Mouse (Mus musculus) G1E (cell line): ENCODE data around the gene Dnajb14. TPM values are rescaled to one million over a fixed set of nuclear protein-coding genes. Genes with fewer than 3 reads are reported as not detected.

Experiments used
- ATAC-seq: 2 replicates; pipeline ENCODE4 v1.8.0; 2016; ENCODE audit warnings: mild to moderate bottlenecking; ENCODE audit not compliant: insufficient number of reproducible peaks, poor library complexity, low FRiP score, severe bottlenecking; ENCODE audit errors: extremely low read depth
- DNase-seq: peaks from one replicate; pipeline ENCODE4 v3.0.0; 2012; ENCODE audit warnings: low spot score
- H3K27me3 ChIP-seq: 2 replicates; pipeline ENCODE4 v1.6.1; 2012; ENCODE audit warnings: mild to moderate bottlenecking, low read length, inconsistent platforms; ENCODE audit not compliant: insufficient read depth
- H3K36me3 ChIP-seq: replicated peaks from 2 replicates; pipeline ENCODE3; 2012; ENCODE audit warnings: mild to moderate bottlenecking, inconsistent platforms
- H3K4me1 ChIP-seq: 2 replicates; pipeline ENCODE4 v1.6.1; 2012; ENCODE audit warnings: low read depth, low read length, inconsistent platforms, mixed read lengths; ENCODE audit not compliant: insufficient read depth
- H3K4me3 ChIP-seq: 2 replicates; pipeline ENCODE4 v1.5.1; 2012; ENCODE audit warnings: low read depth, mild to moderate bottlenecking, inconsistent platforms, low read length, moderate library complexity, mixed read lengths
- H3K9me3 ChIP-seq: replicated peaks from 2 replicates; pipeline ENCODE4 v1.6.1; 2012; ENCODE audit warnings: inconsistent platforms
- CTCF ChIP-seq: IDR thresholded peaks from 2 replicates; pipeline ENCODE4 v1.5.1; 2012; ENCODE audit warnings: low read depth, low read length, inconsistent platforms, mixed read lengths
- GATA1 ChIP-seq: IDR thresholded peaks from 2 replicates; pipeline ENCODE4 v1.6.1; 2012; ENCODE audit warnings: borderline replicate concordance, low read length, inconsistent platforms, mixed read lengths
- GATA2 ChIP-seq: IDR thresholded peaks from 2 replicates; pipeline ENCODE4 v1.6.1; 2012; ENCODE audit warnings: low read depth, low read length, inconsistent platforms, borderline replicate concordance
- POLR2AphosphoS5 ChIP-seq: IDR thresholded peaks from 2 replicates; pipeline ENCODE4 v1.6.1; 2012; ENCODE audit warnings: low read depth, low read length, inconsistent platforms; ENCODE audit not compliant: insufficient replicate concordance
- TAL1 ChIP-seq: conservative IDR thresholded peaks from 2 replicates; pipeline ENCODE4 v1.6.1; 2012; ENCODE audit warnings: low read depth, low read length, inconsistent platforms, mixed read lengths
- polyA plus RNA-seq: library from polyadenylated mRNA; stranded (reverse); fragments of >175 nt; gene quantifications from 2 replicates; pipeline ENCODE4 v1.2.3, GENCODE M21; 2012
- total RNA-seq, 2 experiments: library from RNA; stranded (forward) in 1 of 2; stranded (reverse) in 1 of 2; fragments of 200-1000 nt in 1 of 2; fragments of >200 nt in 1 of 2; fragmentation: Nextera tagmentation in 1 of 2; gene quantifications; 2 replicates each; pipeline ENCODE4 v1.2.3; 2014 to 2017

Dnajb14 gene
- total and polyA plus RNA-seq, 3 experiments = 2.4 to 23.8 (median 14.4) TPM

DNA sequence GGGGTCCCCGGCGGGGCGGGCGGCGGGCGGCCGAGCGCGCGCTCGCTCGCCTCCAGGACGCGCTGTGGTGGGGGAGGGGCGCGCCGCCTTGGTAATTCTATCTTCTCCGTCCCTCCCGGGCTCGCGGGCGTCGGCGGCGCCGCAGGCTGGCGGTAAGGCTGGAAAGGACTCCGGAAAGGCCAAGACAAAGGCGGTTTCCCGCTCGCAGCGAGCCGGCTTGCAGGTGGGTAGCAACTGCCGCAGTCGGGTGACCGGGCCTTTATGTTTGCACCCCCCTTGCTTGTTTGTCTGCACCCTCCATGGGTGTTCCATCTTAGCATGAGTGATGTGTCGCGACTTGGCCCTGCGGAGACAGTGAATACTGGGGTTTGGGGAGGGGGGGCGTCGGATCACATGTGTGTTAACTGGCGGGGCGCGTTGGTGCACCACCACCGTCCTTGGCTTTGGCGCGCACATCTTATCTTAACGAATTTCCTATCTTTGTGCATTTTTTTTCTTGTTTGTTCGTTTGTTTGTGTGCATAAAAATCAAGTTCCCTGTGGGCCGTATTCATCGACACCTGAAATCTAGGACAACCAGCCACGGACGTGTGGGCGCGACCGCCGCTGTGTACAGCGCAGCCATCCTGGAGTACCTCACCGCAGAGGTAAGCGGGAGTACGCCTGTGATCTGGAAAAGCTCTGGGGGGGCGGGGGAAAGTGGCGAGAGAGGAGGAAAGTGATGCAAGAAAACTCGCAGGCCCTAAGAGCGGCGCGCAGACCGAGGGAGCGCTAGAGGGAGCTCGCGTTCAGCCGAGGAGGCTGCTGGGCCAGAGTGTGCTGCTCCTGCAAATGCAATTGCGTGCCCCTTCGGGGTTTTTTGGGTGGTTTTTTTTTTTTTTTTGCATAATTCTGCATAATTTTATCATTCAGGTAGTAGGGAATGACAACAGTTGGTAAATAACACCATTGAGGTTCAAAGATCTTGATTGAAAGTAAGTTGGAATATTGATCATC is 2.2 kb upstream of the Dnajb14 start:
- peaks cover 31% of the 10 kb centered on the region for H3K4me1 ChIP-seq
- H3K27me3 ChIP-seq = no peaks in the 10 kb centered on the region
- peak; percentile 57 for DNase-seq
- ATAC-seq = peak; percentile 43
- H3K9me3 ChIP-seq = 0 out of 2 replicates have a peak, but pooled peaks cover 4% of the 10 kb centered on the region
- TF ChIP-seq CTCF = no peak
- TF ChIP-seq POLR2AphosphoS5 = peak; percentile 63; the same call in 1 of the 2 replicates
- peak overlapping the region; percentile 84 for H3K4me3 ChIP-seq
- H3K36me3 ChIP-seq = peaks cover 26% of the 10 kb centered on the region

DNA sequence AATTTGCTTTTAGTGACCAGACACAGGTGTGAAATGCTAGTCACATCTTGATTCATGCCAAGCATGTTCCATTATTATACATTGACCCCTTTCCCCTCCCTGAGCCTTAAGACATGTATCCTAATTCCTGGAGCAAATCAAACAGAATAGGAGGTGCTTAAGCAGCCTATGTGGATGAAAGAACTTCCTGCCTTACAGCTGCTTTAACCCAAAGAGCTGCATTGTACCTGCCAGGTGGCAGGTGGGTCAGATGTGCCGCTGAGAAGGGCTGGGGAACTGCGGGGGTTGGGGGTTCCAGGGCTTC is 390 bp upstream of the Dnajb14 start:
- DNase-seq (no peak), ATAC-seq (no peak)
- H3K27me3 ChIP-seq = no peaks in the 10 kb centered on the region
- peaks cover 21% of the 10 kb centered on the region for H3K4me1 ChIP-seq
- 0 out of 2 replicates have a peak, but pooled peaks cover 2% of the 10 kb centered on the region for H3K9me3 ChIP-seq
- TF ChIP-seq POLR2AphosphoS5 = peak; percentile 70; the same call in 1 of the 2 replicates
- TF ChIP-seq CTCF = no peak
- H3K4me3 ChIP-seq = peak overlapping the region; percentile 79
- H3K36me3 ChIP-seq = peaks cover 32% of the 10 kb centered on the region

DNA sequence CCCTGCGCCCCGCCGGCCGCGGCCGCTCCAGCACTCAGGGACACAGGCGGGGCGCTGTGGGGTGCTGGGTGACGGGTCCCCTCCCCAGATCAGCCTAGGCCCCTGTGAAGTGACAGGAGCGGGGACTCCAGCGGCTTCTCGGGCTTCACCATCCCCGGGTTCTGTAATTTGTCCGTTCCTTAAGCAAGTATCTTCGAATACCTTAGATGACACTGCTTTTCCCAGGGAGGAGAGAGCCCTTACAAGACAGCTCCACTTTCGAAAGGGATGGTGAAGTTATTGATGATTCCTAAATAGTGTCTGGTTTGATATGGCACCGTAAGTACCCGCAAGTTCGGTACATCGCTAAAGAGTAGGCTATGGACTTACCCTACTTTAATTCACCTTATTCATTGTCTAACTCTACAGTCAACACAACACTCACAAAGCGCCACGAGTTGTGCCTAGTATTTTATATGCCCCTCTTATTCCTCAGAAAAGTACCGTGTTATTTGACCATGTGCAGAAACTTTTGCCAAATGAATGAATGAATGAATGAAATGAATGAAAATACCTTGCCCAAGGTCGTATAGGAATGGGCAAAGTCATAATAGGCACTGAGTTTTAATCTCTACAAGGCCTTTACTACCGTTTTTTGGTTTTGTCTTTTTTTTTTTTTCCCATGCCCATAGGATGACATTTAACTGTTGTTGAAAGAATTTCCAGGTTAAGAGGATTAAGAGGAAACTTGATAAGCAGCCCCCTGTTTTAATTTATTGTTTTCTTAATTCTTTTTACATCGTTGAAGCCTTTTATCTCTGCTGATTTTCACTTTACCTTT is 829 bp downstream of the Dnajb14 start:
- ATAC-seq = no peak
- DNase-seq = peak; percentile 32
- H3K4me3 ChIP-seq = peak overlapping the region; percentile 79
- H3K36me3 ChIP-seq = peaks cover 40% of the 10 kb centered on the region
- no peaks in the 10 kb centered on the region for H3K9me3 ChIP-seq
- peaks cover 18% of the 10 kb centered on the region for H3K4me1 ChIP-seq
- peak; percentile 58; the same call in 1 of the 2 replicates for TF ChIP-seq POLR2AphosphoS5
- no peak for TF ChIP-seq GATA1
- no peaks in the 10 kb centered on the region for H3K27me3 ChIP-seq

GRCm38 (mm10) chr3:137869395-137869794 is 1.9 kb downstream of the Dnajb14 start:
- H3K4me3 ChIP-seq = no peak overlapping the region

DNA sequence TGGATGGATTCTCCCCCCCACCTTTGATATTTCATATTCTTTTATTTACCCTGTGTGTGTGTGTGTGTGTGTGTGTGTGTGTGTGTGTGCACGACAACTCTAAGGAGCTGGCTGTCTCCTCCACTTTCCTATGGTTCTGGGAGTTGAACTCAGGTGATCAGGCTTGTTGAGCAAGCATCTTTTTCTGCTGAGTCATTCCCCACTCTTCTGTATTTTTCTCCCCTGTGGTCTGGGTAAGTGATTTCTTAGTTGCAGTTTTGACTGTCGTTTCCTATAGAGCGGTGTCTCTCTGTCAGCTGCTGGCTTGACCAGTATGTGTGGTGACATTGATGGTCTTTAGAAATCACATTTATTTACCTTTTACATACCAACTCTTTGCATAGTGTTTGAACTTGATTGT is 11.8 kb downstream of the Dnajb14 start:
- Histone ChIP-seq H3K27me3 (no peaks in the 10 kb centered on the region), H3K9me3 (no peaks in the 10 kb centered on the region), H3K4me1 (peaks cover 18% of the 10 kb centered on the region), H3K4me3 (no peak overlapping the region), H3K36me3 (peaks cover 25% of the 10 kb centered on the region)
- peak; percentile 54 for ATAC-seq
- DNase-seq = no peak
- TF ChIP-seq POLR2AphosphoS5 (no peak), GATA2 (no peak), TAL1 (no peak), GATA1 (no peak), CTCF (no peak)

More at GRCm38 (mm10) chr3:137869395-137869794, 1.9 kb downstream of the Dnajb14 start:
- DNase-seq = no peak
- Histone ChIP-seq H3K36me3 (peaks cover 45% of the 10 kb centered on the region), H3K9me3 (no peaks in the 10 kb centered on the region), H3K4me1 (peaks cover 13% of the 10 kb centered on the region), H3K27me3 (no peaks in the 10 kb centered on the region)
- TF ChIP-seq POLR2AphosphoS5 (peak; percentile 56; the same call in 1 of the 2 replicates), CTCF (no peak), GATA2 (no peak)
- ATAC-seq = no peak

DNA sequence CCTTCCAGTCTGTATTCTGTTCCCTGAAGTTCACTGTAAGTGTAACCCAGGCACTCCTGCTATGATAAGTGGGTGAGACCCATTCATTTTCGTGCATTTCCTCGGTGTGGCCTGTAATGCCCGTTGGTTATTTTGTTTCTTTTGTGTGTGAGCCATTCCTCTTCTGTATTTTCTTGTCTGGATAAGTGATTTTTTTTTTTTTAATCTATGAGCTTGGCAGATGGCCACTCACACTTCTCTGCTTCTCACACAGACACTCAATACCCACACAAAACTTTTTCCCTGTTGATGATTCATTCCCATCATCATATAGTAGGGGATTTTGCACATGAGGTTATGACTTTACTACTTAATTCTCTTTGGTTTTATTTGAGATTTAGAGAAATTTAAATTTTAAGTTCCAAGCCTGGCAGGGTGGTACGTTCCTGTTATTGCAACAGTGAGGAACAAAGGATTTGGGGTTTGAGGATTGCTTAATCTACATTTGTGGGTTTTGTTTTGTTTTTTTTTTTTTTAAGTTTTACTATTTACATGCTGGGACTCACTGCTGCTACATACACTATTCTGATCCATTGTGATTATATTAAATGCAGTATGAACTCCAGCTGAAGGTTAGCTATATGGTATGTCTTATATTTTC is 12.8 kb downstream of the Dnajb14 start:
- Histone ChIP-seq H3K9me3 (no peaks in the 10 kb centered on the region), H3K36me3 (peaks cover 30% of the 10 kb centered on the region), H3K4me1 (peaks cover 18% of the 10 kb centered on the region), H3K27me3 (no peaks in the 10 kb centered on the region), H3K4me3 (0 out of 2 replicates have a peak overlapping the region, but pooled peaks have one; percentile 9)
- TF ChIP-seq CTCF (no peak), GATA2 (no peak), GATA1 (no peak), TAL1 (no peak), POLR2AphosphoS5 (no peak)
- no peak for ATAC-seq
- no peak for DNase-seq
